Mouse (Mus musculus) spleen, postnatal 14 days (tissue): Measurements from ENCODE around the gene Lurap1.

Experiments
- DNase-seq, 2 experiments: peaks; one replicate each; pipeline ENCODE4 v3.0.0; 2021 to 2022; ENCODE audit warnings: low spot score in 2 of 2

The Lurap1 gene

GRCm38 (mm10) chr4:116110695-116111094 lies 40.4 kb downstream of the Lurap1 start:
- no peak for DNase-seq

GRCm38 (mm10) chr4:116105278-116105677 lies 45.9 kb downstream of the Lurap1 start:
- no peak for DNase-seq

- no peak for DNase-seq
Observed at GRCm38 (mm10) chr4:116100959-116101358, 50.2 kb downstream of the Lurap1 start.

- DNase-seq = no peak
Observed at GRCm38 (mm10) chr4:116097211-116097610, 53.9 kb downstream of the Lurap1 start.

GRCm38 (mm10) chr4:116096291-116096690 lies 54.8 kb downstream of the Lurap1 start:
- DNase-seq = no peak

- no peak for DNase-seq
Observed at GRCm38 (mm10) chr4:116088510-116089249, 62.5 kb downstream of the Lurap1 start.
